Mouse (Mus musculus) embryonic stem cell, embryonic (primary cell): ENCODE results near the gene Clstn3.

ENCODE experiments used
- CTCF ChIA-PET, 4 experiments: fragments of 300-600 bp in 2 of 4; fragments of 350-600 bp in 2 of 4; sonication (Branson Sonifier 250); formaldehyde crosslinking; loops; one replicate each; lab custom pipeline; 2022; ENCODE audit warnings: inconsistent platforms in 2 of 4; lab: Charles Lee
- POLR2A ChIA-PET, 4 experiments: fragments of 300-600 bp in 2 of 4; fragments of 350-600 bp in 2 of 4; sonication (Branson Sonifier 250); formaldehyde crosslinking; loops; one replicate each; lab custom pipeline; 2022; ENCODE audit warnings: antibody characterized with exemption in 4 of 4, inconsistent platforms in 1 of 4; lab: Charles Lee

The Clstn3 gene

GRCm38 (mm10) chr6:124464305-124465271, at the start of gene Clstn3:
Gene Clstn3, minus strand, starts transcription at chr6:124464794.
- ChIA-PET CTCF (interaction anchor here in 3 of 4 experiments (0.6 to 1.4 kb wide), 4 partner anchors 8 to 49 kb away, joined by 3 to 4 read pairs (median 3); no protein-coding TSS in a partner anchor), POLR2A (interaction anchor here in 3 of 4 experiments (0.7 to 5.3 kb wide), 18 partner anchors 10 to 277 kb away, joined by 3 to 65 read pairs (median 4); partner anchors contain the start of genes Pex5 (in 2 of the 3), Grcc10 (in 1 of the 3) and Ptpn6 (in 1 of the 3))

DNA sequence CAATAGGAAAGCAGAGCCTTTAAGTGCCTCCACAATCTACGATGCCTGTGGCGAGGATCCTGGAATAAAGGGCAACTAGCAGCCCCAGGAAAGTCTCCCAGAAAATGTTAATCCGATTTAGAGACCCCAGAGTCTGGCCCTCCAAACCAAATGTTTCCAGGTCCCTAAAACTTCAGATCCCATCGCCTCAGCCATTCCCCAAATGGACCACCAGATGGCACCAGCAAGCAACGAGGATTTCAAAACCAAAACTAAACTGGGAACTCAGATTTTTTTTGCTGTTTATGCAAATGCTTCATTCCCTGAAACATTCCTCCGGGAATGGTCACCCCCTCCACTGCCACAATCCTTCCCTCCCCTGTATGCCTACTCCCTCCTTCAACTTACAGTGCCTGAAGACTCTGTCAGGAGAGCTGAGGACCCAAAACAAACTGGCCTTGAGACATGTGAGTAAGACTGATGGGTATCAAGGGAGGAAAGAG, 47.8 kb upstream of the Clstn3 start, which contains the start of gene C1ra:
TSS of gene C1ra (plus strand) at position 51 of the 482 bp plus-strand sequence.
- ChIA-PET CTCF (interaction anchor here (0.7 to 1.7 kb wide), 14 partner anchors 18 to 325 kb away, joined by 3 to 6 read pairs (median 3); partner anchors contain the start of genes C1rl (in 3 of the 4), C1s1 (in 2 of the 4) and C1rb (in 1 of the 4)), POLR2A (interaction anchor here in 2 of 4 experiments (0.7 to 1.0 kb wide), 2 partner anchors 20 to 293 kb away, joined by 3 read pairs; partner anchors contain the start of gene C1rl (in 1 of the 2))

DNA sequence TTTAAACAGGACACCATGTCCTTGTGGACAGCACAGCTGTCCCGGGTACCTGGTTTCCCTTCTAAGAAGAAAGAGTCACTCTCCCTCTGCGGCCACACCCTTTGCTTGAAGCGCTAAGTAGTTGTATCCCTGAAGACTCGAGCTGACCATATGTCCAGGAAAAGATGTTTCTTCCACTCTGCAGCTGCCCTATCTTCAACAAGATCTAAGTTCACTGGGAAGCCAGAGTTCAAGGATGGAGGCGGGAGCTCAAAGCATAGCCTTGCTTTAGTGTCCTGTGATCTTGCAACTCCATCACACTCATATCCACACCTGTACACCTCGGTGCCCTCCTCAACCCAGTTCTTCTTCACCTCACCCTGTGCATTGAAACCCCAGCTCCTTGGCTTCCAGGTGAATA, 47.3 kb upstream of the Clstn3 start:
- ChIA-PET POLR2A (no interaction called here), CTCF (interaction anchor here in 3 of 4 experiments (0.6 to 1.7 kb wide), 11 partner anchors 17 to 581 kb away, joined by 3 to 6 read pairs (median 3); partner anchors contain the start of genes C1rl (in 2 of the 3), C1rb (in 1 of the 3) and C1s1 (in 1 of the 3))

GRCm38 (mm10) chr6:124509192-124509591, 44.6 kb upstream of the Clstn3 start:
- CTCF ChIA-PET, result interaction anchor here in 2 of 4 experiments (0.7 to 1.0 kb wide), 2 partner anchors 28 to 196 kb away, joined by 4 to 5 read pairs; no protein-coding TSS in a partner anchor

DNA sequence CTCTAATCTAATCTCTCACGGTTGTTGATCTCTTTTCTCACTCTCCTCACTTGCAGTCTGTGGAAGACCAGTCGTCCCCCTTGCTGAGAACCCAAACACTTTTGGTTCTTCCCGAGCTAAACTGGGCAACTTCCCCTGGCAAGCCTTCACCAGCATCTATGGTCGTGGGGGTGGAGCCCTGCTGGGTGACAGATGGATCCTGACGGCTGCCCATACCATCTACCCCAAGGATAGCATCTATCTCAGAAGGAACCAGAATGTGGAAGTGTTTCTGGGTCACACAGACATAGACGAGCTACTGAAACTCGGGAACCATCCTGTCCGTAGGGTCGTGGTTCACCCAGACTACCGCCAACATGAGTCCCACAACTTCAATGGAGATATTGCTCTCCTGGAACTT, 43.7 kb upstream of the Clstn3 start:
- ChIA-PET CTCF (interaction anchor here in 1 of 4 experiments (1.0 kb wide), 1 partner anchor 27 kb away, joined by 4 read pairs; no protein-coding TSS in a partner anchor), POLR2A (interaction anchor here in 2 of 4 experiments (0.5 to 1.5 kb wide), 8 partner anchors 8 to 1806 kb away, joined by 3 to 7 read pairs (median 3); partner anchors contain the start of genes C1rl (in 1 of the 2) and Grcc10 (in 1 of the 2))

More at GRCm38 (mm10) chr6:124509192-124509591, 44.6 kb upstream of the Clstn3 start:
- POLR2A ChIA-PET, result interaction anchor here in 1 of 4 experiments (0.7 to 1.5 kb wide), 4 partner anchors 15 to 1300 kb away, joined by 3 to 8 read pairs (median 5); no protein-coding TSS in a partner anchor

GRCm38 (mm10) chr6:124506991-124507390, 42.4 kb upstream of the Clstn3 start:
- CTCF ChIA-PET, result interaction anchor here in 2 of 4 experiments (0.9 to 1.2 kb wide), 2 partner anchors 14 to 195 kb away, joined by 3 read pairs; partner anchors contain the start of gene C1rl (in 1 of the 2)
- POLR2A ChIA-PET, result interaction anchor here in 3 of 4 experiments (0.5 to 3.2 kb wide), 6 partner anchors 13 to 658 kb away, joined by 3 to 17 read pairs (median 3); partner anchors contain the start of gene C1rl (in 2 of the 3)

- ChIA-PET POLR2A (interaction anchor here in 2 of 4 experiments (0.5 to 3.2 kb wide), 4 partner anchors 11 to 46 kb away, joined by 3 to 17 read pairs (median 4); partner anchors contain the start of gene C1rl (in 2 of the 2)), CTCF (interaction anchor here in 2 of 4 experiments (0.5 to 1.7 kb wide), 3 partner anchors 24 to 399 kb away, joined by 3 to 4 read pairs (median 4); no protein-coding TSS in a partner anchor)
These were observed 40.4 kb upstream of the Clstn3 start for GRCm38 (mm10) chr6:124505028-124505427.

- POLR2A ChIA-PET, result interaction anchor here in 3 of 4 experiments (0.6 to 1.9 kb wide), 3 partner anchors 8 to 10 kb away, joined by 4 read pairs; partner anchors contain the start of gene C1rl (in 2 of the 3)
- CTCF ChIA-PET, result interaction anchor here in 2 of 4 experiments (0.6 to 0.7 kb wide), 2 partner anchors 9 to 1940 kb away, joined by 3 read pairs; partner anchors contain the start of gene C1rl (in 1 of the 2)
These were observed 37.4 kb upstream of the Clstn3 start for GRCm38 (mm10) chr6:124502021-124502420.

GRCm38 (mm10) chr6:124501473-124501872, 36.9 kb upstream of the Clstn3 start:
- POLR2A ChIA-PET, result interaction anchor here in 1 of 4 experiments (1.9 kb wide), 1 partner anchor 9 kb away, joined by 4 read pairs; the partner anchor contains the start of gene C1rl
- CTCF ChIA-PET, result no interaction called here

- ChIA-PET CTCF (interaction anchor here in 1 of 4 experiments (1.4 kb wide), 1 partner anchor 19 kb away, joined by 4 read pairs; no protein-coding TSS in a partner anchor), POLR2A (interaction anchor here in 2 of 4 experiments (0.7 to 1.4 kb wide), 2 partner anchors 8 to 241 kb away, joined by 3 read pairs; partner anchors contain the start of gene Grcc10 (in 1 of the 2))
These were observed 35.4 kb upstream of the Clstn3 start for GRCm38 (mm10) chr6:124499914-124500566.

- ChIA-PET CTCF (no interaction called here), POLR2A (interaction anchor here in 1 of 4 experiments (1.6 to 5.3 kb wide), 2 partner anchors 15 to 19 kb away, joined by 4 to 50 read pairs; no protein-coding TSS in a partner anchor)
These were observed 31.5 kb upstream of the Clstn3 start for GRCm38 (mm10) chr6:124496054-124496453.

- POLR2A ChIA-PET, result interaction anchor here in 3 of 4 experiments (0.6 to 5.3 kb wide), 21 partner anchors 8 to 336 kb away, joined by 3 to 50 read pairs (median 5); partner anchors contain the start of genes Emg1 (in 2 of the 3), Grcc10 (in 2 of the 3), Phb2 (in 2 of the 3) and C1s1 (in 1 of the 3)
These were observed 29.3 kb upstream of the Clstn3 start for GRCm38 (mm10) chr6:124493886-124494285.

GRCm38 (mm10) chr6:124492842-124493561, 28.4 kb upstream of the Clstn3 start, which contains the start of gene C1rl:
Gene C1rl, plus strand, starts transcription at chr6:124493113.
- POLR2A ChIA-PET, result interaction anchor here (0.5 to 5.3 kb wide), 45 partner anchors 9 to 1885 kb away, joined by 3 to 50 read pairs (median 4); partner anchors contain the start of genes Grcc10 (in 4 of the 4), C1s1 (in 2 of the 4), Emg1 (in 2 of the 4) and Lpcat3 (in 2 of the 4)
- CTCF ChIA-PET, result interaction anchor here (0.5 to 2.9 kb wide), 47 partner anchors 9 to 537 kb away, joined by 3 to 37 read pairs (median 4); partner anchors contain the start of genes C1s1 (in 3 of the 4), C1ra (in 2 of the 4), Lpcat3 (in 2 of the 4) and Pex5 (in 2 of the 4)

More at GRCm38 (mm10) chr6:124493886-124494285, 29.3 kb upstream of the Clstn3 start:
- CTCF ChIA-PET, result interaction anchor here in 3 of 4 experiments (0.8 to 2.9 kb wide), 10 partner anchors 8 to 209 kb away, joined by 3 to 37 read pairs (median 7); partner anchors contain the start of genes C1ra (in 1 of the 3), Lpcat3 (in 1 of the 3) and Pex5 (in 1 of the 3)

DNA sequence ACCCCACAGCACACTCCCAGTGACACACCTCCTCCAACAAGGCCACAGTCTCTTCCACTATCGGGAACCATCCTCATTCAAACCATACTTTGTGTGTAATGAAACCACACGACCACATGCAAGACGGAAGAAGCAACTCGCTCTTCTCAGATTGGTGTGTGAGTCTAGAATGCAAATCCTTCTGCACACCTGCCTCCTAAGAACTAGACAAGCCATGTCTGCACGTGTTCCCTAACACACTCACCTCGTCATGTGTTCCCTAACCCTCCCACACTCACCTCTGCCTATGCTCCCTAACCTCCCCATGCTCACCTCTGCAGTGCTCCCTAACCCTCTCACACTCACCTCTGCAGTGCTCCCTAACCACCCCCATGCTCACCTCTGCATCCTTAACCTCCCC, 26.8 kb upstream of the Clstn3 start:
- ChIA-PET CTCF (interaction anchor here in 2 of 4 experiments (0.6 to 2.0 kb wide), 2 partner anchors 11 to 350 kb away, joined by 3 to 10 read pairs; no protein-coding TSS in a partner anchor), POLR2A (interaction anchor here in 2 of 4 experiments (1.2 to 5.3 kb wide), 9 partner anchors 10 to 338 kb away, joined by 3 to 50 read pairs (median 16); partner anchors contain the start of genes Grcc10 (in 2 of the 2), Cdca3 (in 1 of the 2), Ptpn6 (in 1 of the 2) and Usp5 (in 1 of the 2))

GRCm38 (mm10) chr6:124488952-124489351, 24.4 kb upstream of the Clstn3 start:
- ChIA-PET CTCF (interaction anchor here in 2 of 4 experiments (1.0 to 2.4 kb wide), 5 partner anchors 8 to 41 kb away, joined by 4 to 7 read pairs (median 5); no protein-coding TSS in a partner anchor), POLR2A (interaction anchor here in 3 of 4 experiments (0.6 to 2.6 kb wide), 10 partner anchors 8 to 677 kb away, joined by 3 to 28 read pairs (median 3); partner anchors contain the start of genes Grcc10 (in 2 of the 3) and Lpcat3 (in 1 of the 3))
